Mouse (Mus musculus): ENCODE data around the gene Numb.

The Numb gene

DNA sequence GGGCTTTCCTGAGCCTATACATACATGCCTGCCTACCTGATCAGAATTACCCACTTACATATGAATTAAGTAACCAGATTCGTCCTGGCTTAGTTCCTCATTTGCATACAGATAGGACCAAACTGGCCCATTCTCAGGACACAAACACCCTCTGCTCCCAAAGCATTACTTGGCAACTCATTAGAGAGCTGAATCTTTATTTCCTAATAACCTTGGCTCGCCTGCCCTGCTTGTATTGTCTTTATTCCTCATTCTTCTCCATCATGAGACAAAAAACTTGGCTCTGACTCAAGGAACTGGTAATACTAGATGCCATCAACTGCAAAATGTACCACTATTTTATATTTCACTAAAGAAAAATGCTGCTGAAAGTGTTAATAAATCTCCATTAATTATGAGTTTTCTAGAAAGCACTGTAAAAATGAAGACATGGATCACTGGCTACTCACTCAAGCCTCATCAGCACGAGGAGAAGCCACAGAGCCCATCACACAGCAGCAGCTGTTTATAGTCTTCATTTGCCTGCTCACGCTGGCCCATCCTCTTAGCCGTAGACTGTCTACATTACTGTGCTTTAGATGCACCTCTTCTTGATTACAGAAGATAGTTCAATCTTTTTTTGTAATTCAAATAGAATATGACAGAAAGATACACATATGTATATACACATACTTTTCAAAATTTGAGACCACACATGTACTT is 69.1 kb downstream of the Numb start:
- in situ Hi-C loops (cut with MboI, MseI), result no loop called here

DNA sequence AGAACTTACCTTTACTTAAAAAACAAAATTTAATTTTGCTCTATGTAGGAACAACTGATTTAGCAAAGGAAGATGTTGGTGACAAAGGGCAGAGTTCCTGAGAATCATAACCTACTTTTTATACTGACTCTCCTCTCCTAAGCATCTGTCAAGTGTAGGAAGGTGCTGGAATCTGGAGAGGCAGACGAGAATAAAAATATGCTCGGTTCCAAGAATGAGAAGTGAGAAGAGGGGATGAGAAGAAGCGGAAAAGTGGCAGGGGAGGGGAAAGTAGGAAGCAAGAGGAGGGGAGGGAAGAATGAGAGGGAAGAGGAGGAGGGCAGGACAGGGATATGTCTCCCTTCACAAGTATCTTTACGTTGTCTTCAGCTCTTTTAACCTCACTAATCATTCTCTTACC is 71.4 kb downstream of the Numb start:
- in situ Hi-C loops (cut with MboI, MseI), result no loop called here

DNA sequence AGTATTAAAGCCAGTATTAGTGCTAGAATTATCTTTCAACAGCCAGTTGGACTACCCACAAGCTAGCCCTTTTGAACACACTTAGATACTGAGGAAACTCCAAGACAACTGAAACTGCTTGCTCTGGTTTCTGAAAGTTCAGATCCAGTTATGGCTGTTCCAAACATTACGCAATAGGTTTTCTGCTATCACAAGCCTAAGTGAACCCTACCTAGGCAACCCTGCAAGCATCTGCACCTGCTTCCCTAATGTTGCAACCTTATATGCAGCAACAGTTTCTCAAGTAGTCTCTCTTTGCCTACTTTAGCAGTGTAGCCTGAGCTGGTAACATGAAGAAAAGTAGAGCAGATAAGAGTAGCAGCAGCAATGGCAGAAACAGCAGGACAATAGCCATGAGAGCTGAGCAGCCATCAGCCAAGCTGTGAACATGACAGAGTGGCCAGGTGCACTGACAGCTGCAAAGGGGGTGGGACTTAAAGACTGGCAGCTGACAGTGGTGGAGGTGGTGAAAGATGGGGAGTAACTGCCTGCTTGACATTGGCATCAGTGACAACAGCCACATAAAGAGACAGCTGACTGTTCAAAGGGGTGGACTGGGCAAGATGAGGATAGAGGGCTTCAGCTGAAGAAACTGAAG is 73.0 kb downstream of the Numb start:
- in situ Hi-C loops (cut with MboI, MseI), result no loop called here

DNA sequence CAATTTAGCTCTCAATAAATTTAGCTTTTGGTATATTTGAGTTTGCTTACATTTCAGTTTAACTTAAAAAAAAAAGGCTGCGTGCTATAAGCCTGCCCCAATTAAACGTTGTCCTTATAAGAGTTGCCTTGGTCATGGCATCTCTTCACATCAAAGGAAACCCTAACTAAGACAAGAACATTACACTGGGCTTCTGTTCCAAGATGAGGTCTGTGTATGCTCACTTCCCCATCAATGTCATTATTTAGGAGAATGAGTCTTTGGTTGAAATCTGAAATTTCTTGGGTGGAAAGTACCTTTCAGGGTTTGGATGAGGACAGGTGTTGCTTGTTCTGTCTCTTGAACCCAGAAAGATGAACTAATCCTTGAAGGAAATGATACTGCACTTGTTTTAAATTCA is 73.9 kb downstream of the Numb start:
- in situ Hi-C loops (cut with MboI, MseI), result no loop called here

DNA sequence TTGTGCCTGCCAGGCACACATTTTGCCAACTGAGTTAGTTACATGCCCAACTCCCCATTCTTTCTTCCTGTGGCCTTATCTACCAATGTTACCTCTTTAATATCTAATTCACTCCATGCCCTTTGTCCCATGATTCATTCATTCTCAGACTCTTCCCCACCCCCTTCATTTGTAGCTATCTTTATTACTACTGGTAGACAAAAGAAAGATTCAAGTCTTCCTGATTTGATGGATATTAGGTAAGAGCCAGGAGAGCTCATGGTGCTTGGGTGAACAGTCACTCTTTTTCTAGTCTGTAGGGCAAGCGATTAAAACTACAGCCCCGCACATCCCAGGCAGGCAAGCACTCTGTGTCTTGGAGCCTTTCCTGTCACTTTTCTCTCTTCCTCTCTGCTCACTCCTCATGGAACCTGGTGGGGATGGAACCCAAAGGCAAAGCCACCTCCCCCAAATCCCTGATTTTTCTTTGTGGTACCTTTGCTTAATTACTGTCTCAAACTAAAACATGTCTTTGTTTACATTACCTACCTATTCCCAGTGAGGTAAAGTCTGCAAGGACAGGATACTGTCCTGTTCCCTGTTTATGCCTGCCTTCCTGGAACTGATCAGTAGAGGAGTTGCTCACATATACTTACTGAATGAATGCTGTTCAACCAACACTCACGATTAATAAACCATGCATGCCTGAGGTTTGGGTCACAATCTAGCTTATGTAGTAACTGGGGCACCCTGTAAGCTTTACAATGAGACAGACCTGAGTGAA is 78.9 kb downstream of the Numb start:
- in situ Hi-C loops (cut with MboI, MseI), result no loop called here

DNA sequence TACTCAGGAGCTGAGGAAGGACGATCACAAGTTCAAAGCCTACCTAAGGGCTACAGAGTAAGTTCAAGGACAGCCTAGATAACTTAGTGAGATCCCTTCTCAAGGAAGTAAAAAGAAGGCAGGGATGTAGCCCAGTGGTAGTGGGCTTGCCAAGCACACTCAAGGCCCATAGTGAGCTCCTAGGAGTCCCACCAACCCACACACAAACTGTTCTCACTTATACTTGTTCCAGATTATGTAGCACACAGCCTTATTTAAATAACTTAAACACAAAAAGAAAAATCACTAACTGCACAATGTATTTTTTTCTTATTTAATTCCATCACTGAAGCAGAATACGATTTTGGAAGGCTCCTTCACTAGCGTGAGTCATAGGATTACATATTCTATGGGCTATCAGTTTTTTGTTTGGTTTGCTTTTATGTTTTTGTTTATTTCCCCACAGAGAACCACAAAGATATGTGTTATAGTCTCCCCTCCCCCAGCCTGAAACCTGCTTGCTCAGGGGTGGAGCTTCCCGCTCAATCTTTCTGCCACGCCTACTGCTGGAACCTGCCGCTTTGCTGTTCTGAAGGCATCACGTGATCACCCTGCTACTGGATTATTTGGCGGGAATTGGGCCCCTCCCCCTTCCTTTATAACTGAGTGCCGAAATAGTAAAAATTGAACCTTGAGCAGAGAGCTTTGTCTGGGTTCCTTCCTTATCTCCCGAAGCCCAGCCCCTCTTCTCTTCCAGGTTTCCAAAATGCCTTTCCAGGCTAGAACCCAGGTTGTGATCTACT is 80.1 kb downstream of the Numb start:
- in situ Hi-C loops (cut with MboI, MseI), result no loop called here

DNA sequence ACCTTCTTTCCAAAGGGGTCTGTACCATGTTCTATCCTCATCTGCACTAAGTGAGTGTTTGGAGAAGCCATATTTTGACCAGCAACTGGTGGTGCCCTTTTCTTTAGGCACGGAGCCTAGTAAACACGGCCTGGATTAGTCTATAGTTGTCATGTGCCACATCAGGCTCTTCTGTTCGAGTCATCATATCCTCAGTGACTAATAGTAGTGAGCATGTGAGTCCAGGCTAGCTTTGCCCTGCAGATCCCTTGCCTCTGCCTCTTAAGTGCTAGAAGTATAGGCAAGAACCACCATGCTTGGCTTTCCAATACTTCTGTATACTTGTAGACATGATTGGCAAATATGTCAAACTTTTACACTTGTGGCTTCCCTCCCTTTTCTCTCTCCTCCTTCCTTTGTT is 87.8 kb downstream of the Numb start:
- in situ Hi-C loops (cut with MboI, MseI), result no loop called here

DNA sequence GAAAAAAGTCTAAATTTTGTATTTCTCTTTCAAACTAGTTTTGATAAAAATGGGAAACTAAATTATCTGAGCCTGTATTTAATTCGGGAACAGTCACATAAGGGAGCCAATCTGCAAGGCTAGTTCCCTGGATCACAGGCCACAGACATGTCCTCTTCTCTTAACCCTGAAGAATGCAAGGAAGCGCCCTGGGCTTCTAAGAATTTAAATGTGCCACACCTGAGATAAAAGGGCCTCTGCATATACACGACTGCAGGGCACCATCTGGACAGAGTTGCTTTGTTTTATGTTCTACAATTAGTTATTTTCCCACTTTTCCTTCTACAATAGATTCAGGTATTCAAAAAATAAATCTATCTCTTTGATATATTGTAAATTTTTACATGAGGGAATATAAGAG is 91.3 kb downstream of the Numb start:
- in situ Hi-C loops (cut with MboI, MseI), result no loop called here

DNA sequence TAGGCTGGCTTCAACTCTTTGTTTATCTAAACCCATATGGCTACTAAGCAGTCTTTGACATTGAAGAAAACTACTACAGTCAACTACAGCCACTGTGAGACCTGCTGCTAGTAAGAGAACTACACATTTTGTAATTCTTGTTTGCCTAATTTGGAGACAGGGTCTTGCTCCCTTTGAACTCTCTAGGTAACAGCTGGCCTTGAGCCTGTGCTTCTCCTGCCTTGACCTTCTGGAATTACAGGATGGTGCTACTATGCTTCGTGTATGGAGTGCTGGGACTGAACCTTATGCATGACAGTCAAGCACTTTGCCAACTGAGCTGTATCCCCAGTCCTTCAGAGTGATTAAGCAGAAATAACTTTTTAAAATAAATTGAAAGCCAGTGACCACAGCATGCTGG is 105.1 kb downstream of the Numb start:
- in situ Hi-C loops (cut with MboI, MseI), result no loop called here

DNA sequence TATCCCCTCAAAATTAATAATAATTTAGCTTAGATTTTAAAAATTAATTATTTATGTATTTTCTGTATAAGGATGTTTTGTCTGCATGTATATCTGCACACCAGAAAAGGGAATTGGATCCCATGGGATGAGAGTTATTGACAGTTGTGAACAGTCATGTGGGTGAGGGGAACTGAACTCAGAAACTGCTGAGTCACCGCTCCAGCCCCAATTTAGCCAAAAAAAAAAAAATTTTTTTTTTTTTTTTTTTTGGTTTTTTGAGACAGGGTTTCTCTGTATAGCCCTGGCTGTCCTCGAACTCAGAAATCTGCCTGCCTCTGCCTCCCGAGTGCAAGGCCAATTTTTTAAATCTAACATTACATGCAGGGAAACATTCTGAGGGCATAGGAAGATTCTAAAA is 109.8 kb downstream of the Numb start:
- in situ Hi-C loops (cut with MboI, MseI), result no loop called here

DNA sequence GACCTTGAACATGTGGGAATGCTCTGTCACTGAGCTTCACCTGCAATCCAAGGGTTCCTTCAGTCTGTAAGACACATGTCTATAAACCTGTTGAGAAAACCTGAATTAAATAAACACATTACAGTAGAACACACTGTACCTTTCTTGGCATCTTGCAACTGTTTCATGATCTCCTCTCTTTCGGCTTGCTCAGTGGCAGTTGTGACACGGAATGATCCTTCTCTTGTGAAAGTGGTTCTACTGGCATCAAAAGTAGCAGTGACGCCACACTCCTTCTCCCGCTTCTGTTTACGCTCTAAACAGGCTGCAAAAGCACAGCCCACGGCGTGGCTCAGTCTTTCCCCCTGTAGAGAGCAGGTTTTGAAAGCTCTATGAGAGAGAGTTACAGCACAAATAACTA is 118.1 kb downstream of the Numb start:
- in situ Hi-C loops (cut with MboI, MseI), result no loop called here

DNA sequence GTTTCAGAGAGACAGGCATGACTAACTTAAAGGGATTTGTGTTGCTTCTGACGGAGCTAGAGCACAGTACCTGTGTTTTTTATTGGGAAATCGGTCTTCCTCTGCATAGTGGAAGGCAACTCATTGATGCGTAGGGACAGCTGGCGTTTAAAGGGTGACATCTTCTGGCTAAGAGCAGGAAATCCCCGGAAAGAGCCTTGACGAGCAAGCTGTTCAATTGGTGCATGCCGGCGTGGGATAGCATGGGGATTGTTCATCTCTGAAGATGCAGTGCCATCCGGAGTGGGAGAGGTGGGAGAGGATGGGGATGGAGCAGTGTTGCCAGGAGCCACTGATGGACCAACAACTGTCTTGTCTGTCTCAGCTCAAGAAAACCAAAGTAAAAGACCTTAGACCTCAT is 120.8 kb downstream of the Numb start:
- in situ Hi-C loops (cut with MboI, MseI), result no loop called here

DNA sequence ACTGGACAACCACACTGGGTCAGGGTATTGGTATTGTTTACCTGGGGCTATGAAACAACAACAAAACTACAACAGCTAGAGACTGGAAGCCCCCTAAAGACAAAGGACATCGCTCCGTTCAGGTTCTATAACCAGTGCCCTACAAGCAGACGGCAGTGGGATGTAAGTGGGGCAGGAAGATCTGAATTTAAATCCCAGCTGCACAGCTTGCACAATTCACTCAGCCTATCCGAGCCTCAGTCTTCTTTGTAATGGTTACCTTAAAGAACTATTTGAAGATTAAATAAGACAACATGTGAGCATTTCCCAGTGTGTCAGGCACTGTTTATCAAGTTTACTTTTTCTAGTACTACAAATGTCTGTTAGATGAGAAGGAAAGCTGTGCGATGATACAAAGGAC is 123.4 kb downstream of the Numb start:
- in situ Hi-C loops (cut with MboI, MseI), result no loop called here

DNA sequence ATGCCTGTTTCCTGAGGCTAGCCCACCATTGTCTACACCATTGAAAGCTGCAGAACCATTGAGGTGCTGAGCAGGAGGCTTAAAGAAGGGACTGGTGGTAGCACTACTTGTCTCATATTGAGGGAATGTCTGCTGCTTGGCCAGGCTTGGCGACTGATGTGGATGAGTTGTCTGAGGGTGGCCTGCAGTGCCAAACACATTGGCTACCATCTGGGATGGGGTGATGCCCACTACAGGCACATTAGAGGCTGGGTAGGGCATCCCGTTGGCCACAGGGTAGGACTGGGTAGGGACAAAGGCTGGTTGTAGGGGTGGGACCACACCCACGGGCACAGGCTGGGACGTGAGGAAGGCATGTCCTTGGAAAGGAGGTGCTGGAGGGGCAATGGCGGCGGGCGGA is 126.1 kb downstream of the Numb start:
- in situ Hi-C loops (cut with MboI, MseI), result no loop called here

DNA sequence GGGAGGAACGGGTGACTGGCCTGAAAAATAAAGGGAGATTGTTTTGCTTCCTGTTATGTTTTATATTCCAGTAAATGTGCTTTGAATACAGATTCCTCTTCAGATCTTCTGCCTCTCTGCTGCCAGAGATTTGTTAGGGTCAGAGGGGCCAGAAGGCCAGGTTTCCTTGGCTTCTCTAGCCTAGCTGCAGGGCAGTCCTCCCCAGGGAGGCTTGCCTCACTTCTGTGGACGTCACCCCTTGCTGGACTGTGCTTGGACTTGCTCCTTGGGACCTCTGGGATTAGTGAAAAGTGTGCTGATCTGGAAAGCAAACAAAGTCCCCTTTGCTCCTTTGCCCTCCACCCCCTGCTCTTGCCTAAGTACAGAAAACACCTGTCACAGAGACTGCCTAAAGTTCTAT is 126.7 kb downstream of the Numb start:
- in situ Hi-C loops (cut with MboI, MseI), result no loop called here

DNA sequence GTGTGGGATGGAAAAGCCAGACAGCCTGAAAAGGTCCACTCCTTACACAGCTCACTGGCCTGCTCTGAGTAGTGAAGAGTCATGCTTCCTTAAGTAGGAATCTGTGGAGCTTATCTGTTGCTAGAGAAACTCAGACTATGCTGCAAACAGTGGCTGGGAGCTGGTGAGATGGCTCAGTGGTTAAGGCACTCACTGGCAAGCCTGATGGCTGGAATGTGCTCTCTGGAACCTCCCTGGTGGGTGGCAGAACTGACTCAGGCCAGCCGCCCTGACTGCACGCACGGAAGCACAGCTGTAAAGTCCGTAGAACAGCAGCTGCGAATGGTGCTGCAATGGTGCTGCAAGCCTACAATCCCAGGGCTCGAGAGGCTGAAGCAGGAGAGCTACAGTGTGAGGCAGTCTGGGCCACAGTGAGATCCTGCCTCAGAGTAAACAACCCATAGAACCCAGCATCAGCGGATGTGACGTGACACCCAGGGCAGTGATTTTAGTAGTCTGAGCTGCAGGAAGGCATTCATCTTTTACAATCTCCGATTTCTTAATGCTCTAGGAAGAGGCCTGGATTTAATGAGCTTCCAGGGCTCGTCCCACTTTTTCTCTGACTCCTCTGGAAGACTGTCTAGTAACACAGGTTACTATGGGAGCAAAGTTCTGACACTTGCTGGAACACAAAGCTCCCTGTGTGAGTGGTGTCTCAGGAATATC is 128.9 kb downstream of the Numb start:
- in situ Hi-C loops (cut with MboI, MseI), result no loop called here

DNA sequence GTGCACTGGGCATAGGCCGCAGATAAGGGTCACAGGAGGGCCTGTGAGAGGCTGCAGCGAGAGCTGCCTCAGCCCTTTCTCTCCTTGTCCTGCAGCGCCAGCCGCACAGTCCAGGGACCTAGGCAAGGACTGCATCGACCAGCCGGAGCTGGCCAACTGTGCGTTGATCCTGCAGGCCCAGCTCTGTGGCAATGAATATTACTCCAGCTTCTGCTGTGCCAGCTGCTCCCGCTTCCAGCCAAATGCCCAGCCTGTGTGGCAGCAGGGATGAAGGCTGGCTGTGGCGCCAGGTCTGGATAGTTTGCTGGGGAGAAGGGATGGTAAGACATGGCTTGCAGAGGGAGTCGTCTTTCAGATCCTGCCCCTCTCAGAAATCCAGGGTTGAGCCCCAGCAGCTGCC is 130.0 kb downstream of the Numb start:
- in situ Hi-C loops (cut with MboI, MseI), result no loop called here

DNA sequence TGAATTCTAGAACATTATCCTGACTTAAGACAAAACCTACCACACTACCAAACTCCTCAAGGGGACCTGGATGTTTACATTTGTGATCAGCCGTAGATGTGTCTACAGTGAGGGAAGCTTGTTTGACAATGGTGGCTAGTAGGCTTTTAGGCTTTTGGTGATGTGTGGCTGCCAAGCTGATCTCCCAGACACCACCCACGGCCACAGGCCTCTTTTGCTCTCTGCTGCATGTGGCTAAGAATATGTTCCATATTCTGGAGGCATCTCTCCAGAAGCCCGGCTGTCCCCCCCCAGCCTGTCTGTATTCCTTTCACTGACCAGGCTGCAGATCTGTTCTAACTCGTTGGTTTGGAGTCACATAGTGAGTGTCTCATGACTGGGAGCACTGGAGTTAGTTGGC is 131.0 kb downstream of the Numb start:
- in situ Hi-C loops (cut with MboI, MseI), result no loop called here

DNA sequence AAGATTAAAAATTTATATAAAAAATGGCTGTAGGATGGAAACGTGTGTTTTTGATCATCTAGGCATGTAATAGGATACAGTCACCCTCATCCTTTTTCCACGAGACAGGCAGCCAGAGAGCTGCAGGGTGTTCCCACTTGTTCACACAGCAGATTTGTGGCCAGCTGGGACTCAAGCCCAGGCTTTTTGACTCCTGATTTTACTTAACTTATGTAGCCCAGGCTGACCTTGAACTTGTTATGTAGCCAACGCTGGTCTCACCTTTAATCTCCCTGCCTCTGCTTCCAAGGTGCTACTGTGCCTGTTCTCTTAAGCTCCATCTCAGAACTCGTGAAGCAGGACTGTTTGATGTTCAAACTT is 132.0 kb downstream of the Numb start:
- in situ Hi-C loops (cut with MboI, MseI), result loop anchor here (10.0 kb wide), 1 partner anchor 1545 kb away; no protein-coding TSS in a partner anchor

DNA sequence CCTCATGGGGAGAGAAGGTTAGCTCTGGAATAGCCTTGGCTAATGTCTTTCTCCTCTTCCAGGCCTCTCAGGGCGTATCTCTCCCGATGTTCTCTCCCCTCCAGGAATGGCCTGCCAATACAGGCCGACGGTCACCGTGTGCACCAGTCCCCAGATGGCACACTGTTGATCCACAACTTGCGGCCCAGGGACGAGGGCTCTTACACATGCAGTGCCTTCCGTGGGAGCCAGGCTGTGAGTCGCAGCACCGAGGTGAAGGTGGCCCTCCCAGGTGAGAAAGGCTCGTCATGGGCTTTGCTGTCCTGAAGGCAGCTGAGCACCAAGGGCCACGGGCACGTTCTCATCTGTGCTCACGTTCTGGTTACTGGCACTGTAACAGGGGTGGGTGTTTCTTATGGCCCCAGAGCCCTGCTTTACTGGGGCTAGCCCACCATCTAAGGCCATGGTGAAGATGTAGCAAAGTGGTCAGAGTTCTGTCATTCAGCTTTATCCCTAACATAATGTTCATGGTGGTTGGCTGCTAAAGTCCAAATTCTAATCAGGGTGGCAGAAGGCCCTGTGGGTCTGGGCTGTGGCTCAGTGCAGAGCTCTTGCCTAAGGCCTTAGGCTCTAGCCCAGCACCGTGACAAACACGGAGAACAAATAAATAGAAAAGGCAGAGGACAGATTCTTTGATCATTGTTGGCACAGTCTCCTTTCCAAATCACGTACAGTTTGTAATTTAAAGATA is 132.5 kb downstream of the Numb start:
- in situ Hi-C loops (cut with MboI, MseI), result loop anchor here (10.0 kb wide), 1 partner anchor 1544 kb away; no protein-coding TSS in a partner anchor

DNA sequence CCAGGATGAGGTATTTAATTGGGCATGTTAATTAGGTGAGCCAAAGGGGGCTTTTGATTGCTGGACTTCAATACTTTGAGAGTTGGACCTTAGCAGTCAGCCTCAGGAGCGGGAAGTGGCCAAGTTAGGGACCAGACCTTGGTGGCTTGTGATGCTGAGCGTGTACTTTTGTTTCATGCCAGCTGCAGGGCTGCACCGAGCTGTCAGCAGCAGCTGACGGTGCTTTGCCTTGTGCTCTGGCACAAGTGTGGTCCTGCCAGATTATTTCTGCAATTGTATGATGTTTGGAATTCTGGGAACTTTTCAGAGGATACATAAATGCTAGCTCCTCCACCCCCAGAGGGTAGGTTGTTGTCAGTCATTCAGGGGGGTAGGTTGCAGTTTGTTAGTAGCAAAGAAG is 136.4 kb downstream of the Numb start:
- in situ Hi-C loops (cut with MboI, MseI), result loop anchor here (10.0 kb wide), 1 partner anchor 1541 kb away; no protein-coding TSS in a partner anchor
